Mouse (Mus musculus) testis, adult 2 months (tissue): ENCODE measurements around the gene Rab7b.

ENCODE experiments used
- CTCF ChIP-seq: fragments of 200-500 bp; IDR thresholded peaks from 2 replicates; pipeline ENCODE4 v1.5.1; 2012; ENCODE audit warnings: low read depth, mild to moderate bottlenecking, inconsistent platforms, low read length, moderate library complexity; ENCODE audit not compliant: control insufficient read depth, insufficient read depth, insufficient replicate concordance
- POLR2A ChIP-seq: fragments of 200-500 bp; IDR thresholded peaks from 2 replicates; pipeline ENCODE4 v1.6.1; 2012; ENCODE audit warnings: low read depth, mild to moderate bottlenecking, inconsistent platforms, low read length, moderate library complexity; ENCODE audit not compliant: control insufficient read depth

- TF ChIP-seq POLR2A, result no peak
- TF ChIP-seq CTCF, result no peak
These were observed 30.6 kb downstream of the Rab7b start for GRCm38 (mm10) chr1:131718952-131719694.
